Mouse (Mus musculus): ENCODE results near the gene Tmem204. TPM values are rescaled to one million over a fixed set of nuclear protein-coding genes. Genes with fewer than 3 reads are reported as not detected.

Gene Tmem204
- polyA plus RNA-seq (2012), result not detected in 2 replicates

- TF ChIP-seq GATA1 (IDR thresholded peaks at IDR 0.05; ENCODE audit: low read length), result no peak
Measured at GRCm38 (mm10) chr17:25083444-25083931, at the start of gene Tmem204. Gene Tmem204 (minus strand): TSS chr17:25083591.

DNA sequence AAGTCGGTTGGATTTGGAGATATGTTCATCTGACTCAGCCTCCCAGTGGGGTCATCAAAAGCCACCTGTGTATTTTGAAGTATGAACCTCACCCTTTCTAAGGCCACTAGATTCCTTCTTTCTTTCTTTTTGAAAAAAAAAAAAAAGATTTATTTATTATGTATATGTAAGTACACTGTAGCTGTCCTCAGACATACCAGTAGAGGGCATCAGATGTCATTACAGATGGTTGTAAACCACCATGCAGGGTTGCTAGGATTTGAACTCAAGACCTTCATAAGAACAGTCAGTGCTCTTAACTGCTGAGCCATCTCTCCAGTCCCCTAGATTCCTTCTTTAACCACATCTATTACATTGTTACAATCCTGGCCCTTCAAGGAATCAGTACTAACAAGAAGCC is 46.7 kb upstream of the Tmem204 start:
- TF ChIP-seq GATA1 (IDR thresholded peaks at IDR 0.05; ENCODE audit: low read length), result no peak

DNA sequence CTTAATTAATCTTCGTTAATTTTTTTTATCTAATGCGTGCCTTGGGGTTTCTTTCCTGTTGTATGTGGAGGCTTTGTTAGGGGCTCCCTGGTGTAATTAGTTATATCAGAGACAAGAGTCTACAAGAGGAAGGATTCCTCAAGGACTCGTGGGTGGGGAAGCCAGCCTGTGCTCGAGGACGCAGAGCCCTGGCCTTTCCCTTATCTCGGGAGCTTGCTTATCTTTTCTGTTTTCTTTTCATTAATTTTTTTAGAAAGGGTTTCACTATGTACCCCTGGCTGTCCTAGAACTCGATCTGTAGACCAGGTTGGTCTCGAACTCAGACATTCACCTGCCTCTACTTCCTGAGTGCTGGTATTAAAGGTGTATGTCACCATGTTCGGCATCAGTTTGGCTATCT is 44.3 kb upstream of the Tmem204 start:
- no peak for TF ChIP-seq GATA1 (IDR thresholded peaks at IDR 0.05; ENCODE audit: low read length)

- TF ChIP-seq GATA1 (IDR thresholded peaks at IDR 0.05; ENCODE audit: low read length), result no peak
Measured at GRCm38 (mm10) chr17:25127079-25127478, 43.7 kb upstream of the Tmem204 start.

DNA sequence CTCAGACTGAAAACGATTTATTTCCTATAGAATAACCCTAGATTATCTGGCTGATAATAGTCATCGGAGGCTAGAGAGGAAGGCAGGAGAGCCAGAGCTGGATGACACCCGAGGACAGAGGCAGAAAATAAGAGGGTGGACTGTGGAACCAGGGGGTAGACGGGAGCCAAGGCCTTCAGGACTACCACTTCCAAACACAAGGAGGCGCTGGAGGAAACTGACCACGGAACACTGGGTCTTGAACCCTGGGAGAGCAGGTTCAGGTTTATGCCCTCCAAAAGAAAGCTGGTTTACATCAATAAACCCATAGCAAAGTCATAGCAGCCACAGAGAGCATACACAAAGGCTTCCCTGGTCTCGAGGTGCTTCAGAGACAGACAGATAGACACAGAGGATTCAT is 40.6 kb upstream of the Tmem204 start:
- TF ChIP-seq GATA1 (IDR thresholded peaks at IDR 0.05; ENCODE audit: low read length), result no peak

- TF ChIP-seq GATA1 (IDR thresholded peaks at IDR 0.05; ENCODE audit: low read length), result no peak
Measured at GRCm38 (mm10) chr17:25120406-25120805, 37.0 kb upstream of the Tmem204 start, which contains the start of gene Ptx4. Gene Ptx4 (plus strand): TSS chr17:25120760.

GRCm38 (mm10) chr17:25117263-25117662 is 33.9 kb upstream of the Tmem204 start:
- TF ChIP-seq GATA1 (IDR thresholded peaks at IDR 0.05; ENCODE audit: low read length), result no peak

DNA sequence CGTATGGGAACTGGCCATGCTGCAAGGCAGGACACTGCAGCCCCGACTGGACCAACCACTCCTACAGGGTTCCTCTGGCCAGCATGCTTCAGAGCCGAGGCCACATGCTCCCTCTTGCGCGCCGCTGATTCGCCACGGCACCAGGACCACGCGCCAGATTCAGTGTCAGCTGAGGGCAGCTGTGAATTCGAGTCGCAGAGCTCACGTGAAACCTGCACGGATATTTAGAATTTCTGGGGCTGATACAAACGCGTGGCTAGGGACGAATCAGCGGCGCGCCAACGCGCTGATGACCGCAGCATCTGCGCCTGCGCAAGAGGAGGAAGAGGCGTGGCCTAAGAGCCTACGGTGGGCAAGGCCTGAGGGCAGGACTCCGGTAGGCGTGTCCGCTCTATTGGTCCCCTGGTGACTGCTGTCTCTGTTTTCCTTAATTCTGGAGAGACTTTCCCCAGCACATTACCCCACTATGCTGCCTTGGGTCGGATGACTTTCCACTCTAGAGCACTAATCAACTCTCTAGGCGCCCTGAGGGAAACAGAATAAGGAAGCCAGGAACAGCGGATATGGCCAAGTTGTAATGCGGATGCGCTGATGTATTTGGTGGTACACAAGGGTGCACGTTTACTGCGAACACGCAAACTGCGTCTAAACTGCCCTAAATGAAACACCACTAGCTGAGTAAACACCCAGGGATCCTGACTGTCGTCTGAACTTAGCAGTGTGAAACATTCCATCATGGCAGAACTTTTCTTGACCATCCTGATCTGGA is 32.5 kb upstream of the Tmem204 start, which contains the start of gene Telo2:
Gene Telo2, minus strand, starts transcription at position 304 of the 769 bp plus-strand sequence.
- TF ChIP-seq GATA1 (IDR thresholded peaks at IDR 0.05; ENCODE audit: low read length), result no peak

DNA sequence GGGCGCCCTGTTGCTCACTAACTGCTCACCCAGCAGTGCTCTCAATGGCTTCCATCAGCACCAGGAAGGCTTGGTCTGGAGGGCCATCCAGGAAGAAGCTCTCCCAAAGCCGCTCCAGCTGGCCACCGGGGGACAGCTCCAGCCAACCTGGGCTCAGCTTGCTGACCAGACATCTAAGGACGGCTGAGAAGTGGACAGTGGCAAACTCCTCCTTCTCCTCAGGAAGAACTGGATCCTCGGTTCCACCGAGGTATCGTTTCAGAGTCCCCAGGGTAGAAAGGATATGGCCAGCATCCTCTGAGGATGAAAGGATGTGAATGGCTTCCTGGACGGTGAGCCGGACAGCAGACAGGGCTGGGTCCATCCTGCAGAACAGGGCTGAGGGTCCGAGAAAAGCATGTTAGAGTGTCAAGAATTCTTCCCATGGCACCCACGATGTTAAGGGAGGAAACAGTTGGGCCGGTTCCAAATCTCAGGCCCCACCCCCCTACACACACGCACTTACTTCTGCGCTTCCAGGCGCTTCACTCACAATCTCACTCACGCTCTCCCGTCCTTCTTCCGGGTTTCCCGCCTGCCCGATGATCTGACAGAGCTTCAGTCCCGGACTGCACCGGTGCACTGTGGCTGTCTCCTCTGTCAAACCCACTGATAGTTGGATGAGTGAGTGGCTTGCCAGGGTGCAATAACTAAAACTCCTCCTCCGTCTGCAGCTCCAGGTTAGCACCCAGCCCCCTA is 31.7 kb upstream of the Tmem204 start:
- no peak for TF ChIP-seq GATA1 (IDR thresholded peaks at IDR 0.05; ENCODE audit: low read length)

DNA sequence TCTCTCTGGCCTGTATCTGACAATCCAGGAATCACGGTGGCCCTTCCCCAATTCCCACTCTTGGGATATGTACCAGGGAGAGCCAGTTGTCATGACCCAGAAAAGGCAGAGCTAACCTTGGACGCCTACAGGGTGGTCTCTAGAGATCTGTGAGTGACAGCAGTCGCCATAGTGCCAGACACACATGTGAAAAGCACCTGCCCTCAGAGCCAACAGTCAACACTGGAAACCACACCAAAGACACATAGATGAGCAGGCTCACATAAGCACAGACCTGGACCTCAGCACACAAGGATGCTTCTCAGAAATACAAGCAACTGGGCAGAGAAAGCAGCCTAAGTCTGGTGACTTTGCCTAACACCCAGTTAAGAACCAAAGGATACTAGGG is 29.0 kb upstream of the Tmem204 start:
- no peak for TF ChIP-seq GATA1 (IDR thresholded peaks at IDR 0.05; ENCODE audit: low read length)

GRCm38 (mm10) chr17:25111739-25112422 is 28.5 kb upstream of the Tmem204 start:
- no peak for TF ChIP-seq GATA1 (IDR thresholded peaks at IDR 0.05; ENCODE audit: low read length)

DNA sequence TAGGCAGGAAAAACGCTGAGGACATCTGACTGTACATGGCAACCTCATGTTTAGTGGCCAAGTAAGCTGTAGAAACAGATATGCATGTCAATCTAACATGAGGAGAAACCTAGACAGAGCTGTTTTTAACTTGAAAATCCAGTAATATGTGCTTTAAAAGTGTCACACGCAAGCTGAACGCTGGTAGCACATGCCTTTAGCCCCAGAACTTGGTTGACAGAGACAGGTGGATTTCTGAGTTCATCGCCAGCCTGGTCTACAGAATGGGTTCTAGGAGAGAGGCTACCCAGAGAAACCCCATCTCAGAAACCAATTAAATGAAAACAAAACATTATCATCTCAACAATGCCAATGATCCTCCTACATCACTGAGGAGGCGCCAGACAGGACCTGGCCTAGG is 27.8 kb upstream of the Tmem204 start:
- TF ChIP-seq GATA1 (IDR thresholded peaks at IDR 0.05; ENCODE audit: low read length), result no peak

DNA sequence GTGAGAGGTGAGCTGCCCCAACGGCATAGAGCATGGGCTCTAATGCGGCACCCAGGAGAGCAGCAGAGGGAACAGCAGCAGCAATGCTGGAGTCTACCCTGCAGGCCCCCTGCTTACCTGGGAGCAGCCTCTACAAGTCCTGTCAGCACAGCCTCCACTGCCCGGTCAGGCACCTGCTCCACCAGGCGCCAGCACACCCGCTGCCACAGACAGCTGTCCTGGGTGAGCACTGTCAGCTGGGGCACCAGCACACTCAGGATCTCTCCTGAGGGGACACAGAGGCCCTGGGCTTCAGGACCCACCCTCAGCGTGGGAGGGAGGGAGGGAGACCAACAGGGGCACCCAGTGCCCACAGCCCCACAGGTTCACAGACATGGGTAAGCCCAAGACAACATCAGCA is 27.2 kb upstream of the Tmem204 start:
- no peak for TF ChIP-seq GATA1 (IDR thresholded peaks at IDR 0.05; ENCODE audit: low read length)

DNA sequence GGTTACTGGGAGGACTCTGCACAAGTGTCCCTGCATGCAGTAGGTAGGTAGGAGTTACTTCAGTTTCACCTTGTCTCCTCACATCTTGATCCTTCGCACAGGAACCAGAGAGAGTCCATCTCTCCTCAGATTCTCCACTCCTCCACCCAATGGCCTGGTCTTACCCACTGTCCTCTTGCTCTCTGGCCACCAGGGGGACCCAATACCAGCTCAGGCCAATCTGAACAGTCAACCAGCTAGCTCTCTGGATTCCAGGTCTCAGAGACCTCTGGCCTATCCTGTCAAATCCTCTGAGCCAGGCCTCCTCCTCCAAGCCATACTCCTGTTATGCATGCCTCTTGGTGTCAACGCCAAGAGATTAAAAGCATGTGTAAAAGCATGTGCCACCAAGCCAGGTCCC is 26.2 kb upstream of the Tmem204 start:
- TF ChIP-seq GATA1 (IDR thresholded peaks at IDR 0.05; ENCODE audit: low read length), result no peak

DNA sequence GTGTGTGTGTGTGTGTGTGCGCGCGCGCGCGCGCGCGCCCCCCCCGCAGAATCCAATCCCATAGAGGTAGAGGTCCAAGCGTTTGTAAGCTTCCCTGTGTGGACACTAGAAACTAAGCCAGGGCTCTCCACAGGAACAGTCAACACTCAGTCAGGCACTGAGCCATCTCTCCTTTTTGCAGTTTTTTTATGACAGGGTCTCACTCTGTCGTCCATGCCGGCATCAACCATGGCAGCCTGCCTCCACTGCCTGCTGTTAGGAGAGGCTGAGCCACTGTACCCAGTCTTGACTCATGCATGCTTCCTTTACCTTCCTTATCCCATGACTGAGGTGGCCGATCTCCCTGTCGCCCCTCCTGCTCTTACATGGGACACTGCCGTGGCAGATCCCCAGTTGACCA is 24.4 kb upstream of the Tmem204 start:
- no peak for TF ChIP-seq GATA1 (IDR thresholded peaks at IDR 0.05; ENCODE audit: low read length)

- no peak for TF ChIP-seq GATA1 (IDR thresholded peaks at IDR 0.05; ENCODE audit: low read length)
Measured at GRCm38 (mm10) chr17:25101338-25101737, 17.9 kb upstream of the Tmem204 start.

All from G1E-ER4 (cell line).